Mouse (Mus musculus) B cell, adult 2 months (primary cell): ENCODE data around the gene Skor1.

Experiments
- DNase-seq, 2 experiments: peaks; one replicate each; pipeline ENCODE4 v3.0.0; 2022

Gene Skor1

DNA sequence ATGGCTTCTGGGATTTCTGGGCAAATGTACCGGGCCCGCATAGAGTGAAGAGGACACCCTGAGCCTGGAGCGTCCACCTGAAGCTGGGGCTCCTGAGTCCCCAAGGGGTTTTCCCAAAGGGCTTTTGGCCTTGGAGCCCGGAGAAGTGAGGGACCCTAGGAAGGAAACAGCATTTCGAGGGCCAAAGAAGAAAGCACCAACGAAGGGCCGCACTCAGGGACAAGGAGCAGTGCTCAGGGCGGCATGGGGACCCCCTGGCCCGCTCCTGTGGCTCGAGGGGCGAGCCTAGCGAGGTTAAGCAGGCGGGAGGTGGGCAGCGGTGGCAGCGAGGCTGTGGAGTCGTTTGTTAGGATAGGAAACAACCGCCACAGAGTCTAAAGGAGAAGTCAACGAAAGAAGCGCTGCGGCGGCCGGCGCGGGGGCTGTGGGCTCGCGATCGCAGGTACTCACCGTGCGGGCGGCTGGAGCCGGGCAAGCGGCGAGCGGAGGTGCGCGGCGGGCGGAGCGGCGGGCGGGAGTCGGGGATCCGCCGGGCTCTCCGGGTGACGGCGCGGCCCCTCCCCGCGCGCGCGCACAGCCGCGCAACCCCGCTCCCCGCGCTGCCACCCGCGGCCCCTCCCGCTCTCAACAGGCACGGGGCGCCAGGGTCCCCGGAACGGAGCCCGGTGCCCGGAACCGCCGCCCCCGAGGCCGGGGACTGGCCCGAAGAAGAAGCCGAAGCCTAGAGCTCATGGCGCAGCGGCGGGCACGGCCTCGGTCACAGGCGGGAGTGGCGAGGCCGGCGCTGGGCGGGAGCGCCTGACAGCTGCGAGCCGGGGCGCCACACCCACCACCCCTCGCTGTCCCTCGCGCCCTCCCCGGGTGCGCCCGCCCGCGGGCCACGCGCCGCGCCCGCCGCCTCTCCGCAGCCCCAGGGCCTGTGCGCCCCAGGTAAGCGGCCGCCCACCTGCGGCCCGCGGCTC is at the start of gene Skor1:
Skor1 (minus strand) TSS at position 552 of the 962 bp plus-strand sequence.
- no peak for DNase-seq

- DNase-seq, result no peak
Observed at GRCm38 (mm10) chr9:63197252-63197651, 48.5 kb upstream of the Skor1 start.

DNA sequence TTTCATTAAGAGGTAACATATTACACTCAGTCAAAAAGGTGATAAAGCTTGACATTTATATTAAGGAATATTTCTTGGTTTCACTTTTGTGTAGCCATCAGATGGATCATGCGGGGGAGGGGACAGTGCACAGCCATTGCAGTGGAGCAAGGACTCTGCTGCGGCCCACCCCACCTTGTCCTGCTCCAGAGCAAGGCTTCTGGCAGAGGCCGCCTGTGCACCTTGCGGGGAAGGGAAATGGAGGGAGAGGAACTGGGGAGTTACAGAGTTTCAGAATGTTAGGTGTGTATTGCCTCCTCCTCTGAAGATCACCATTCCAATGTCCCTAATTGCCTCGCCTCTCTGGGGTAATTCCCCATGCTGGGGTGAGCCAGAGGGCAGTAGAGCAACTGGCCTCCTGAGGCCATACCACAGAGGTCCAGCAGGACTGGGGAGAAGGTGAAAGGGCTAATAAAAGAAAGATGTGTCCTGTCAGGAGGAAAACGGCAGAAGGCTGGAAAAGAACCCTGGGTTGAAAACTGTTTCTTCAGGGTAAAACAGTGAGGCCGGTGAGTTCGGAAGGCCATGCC is 47.4 kb upstream of the Skor1 start:
- DNase-seq, result no peak

GRCm38 (mm10) chr9:63195523-63195922 is 46.8 kb upstream of the Skor1 start:
- no peak for DNase-seq

DNA sequence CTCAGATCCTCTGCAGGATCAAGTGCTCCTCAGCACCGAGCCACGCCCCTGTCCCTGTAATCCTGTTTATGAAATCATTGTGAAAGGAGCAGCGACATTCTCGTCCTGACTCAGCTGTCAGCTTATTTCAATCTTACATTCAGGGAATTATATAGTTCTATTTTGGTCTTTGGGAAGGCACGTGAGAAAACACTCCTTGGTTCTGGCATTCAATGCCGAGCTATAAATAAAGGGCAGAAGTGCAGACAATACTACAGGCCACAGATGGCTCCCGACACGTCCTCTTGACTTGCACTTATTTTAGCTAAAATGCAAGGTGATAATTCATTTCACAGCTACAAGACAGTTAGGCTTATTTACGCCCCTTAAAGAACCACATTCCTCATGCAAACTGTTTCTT is 46.0 kb upstream of the Skor1 start:
- DNase-seq, result no peak

- peak in 1 of 2 experiments; percentile 2 for DNase-seq
Observed at GRCm38 (mm10) chr9:63192809-63193208, 44.0 kb upstream of the Skor1 start.

DNA sequence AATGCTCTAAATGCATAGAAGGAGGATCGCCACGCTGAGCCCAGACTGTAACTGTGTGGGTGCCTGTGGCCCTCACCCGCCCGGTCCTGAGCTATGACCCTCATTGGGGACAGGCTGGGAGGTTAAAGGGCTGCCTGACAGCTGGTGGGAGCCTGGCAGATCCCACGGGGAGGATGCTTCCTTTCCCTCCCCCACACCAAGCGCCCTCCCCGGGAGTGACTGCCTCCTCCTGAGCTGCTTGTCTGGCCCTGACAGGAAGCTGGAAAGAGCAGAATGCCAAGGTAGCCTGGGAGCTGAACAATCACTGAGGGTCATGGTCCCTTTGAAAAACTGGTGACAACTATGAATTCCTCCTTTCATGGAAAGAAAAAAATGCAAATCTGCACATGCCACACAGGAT is 38.5 kb upstream of the Skor1 start:
- no peak for DNase-seq

DNA sequence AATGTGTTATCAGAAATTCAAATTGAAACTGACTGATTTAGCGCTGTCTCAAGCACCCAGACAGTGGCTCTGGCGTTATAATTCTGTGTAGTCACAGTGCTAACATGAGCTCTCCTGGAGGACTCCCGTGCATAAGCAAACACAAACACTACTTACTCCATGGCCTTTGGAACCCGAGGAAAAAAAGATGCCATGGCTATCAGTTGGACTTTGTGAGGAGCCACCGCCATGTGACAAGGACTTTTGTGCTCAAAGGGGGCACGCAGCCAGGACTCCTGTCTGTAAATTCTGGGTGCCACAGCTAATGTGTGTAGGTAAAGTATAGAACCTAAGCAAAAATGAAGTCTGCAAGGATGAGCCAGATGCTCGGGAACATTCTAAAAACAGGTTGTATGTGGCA is 36.5 kb upstream of the Skor1 start:
- DNase-seq, result no peak

DNA sequence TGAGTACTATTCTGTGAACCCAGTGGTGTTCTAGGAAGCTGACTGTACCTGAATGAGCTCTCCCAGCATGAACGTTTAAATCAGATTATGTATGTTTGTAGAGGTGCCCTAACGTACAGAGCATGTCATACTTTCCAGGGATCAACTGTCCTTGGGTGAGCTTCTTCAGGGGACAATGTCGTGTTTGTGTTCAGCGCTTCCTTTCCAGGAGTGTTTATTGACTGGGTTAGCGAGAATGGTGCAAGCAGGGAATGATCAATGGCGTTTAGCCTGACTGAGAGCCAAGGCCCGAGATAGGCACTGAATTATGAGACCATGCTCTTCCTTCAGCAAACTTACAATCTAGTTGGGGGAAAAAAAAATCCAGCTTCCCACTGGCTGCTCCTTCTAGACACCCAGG is 35.1 kb upstream of the Skor1 start:
- DNase-seq, result no peak

DNA sequence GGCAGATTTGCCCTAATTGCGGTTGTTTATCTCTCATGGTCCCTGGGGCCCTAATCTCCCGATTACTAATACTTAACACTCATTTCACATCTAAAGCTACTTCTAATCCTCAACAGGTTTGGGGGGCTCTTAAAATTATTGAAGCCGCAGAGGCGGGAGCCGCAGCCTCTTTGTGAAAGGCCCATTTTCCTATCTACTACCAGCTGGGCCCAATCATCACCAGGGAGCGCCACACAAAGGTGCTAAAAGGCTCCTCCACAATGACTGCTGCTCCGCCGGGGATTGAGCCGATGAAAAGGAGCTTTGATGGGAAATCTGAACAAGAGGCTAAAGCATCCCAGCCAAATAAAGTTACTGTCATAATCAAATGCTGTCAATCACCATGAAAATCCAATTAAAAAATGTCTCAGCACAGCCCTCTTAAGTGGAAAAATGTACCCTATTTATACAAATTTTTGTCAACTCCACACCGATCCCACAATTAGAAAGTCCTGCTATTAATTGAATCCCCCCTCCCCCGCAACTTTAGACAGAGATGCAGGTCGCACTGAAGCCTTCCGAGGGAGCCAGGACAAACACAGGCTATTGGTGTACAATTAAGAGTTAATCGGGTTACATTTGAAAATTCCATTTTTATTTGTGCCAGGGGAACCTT is 33.7 kb upstream of the Skor1 start:
- DNase-seq, result no peak

- DNase-seq, result no peak
Observed at GRCm38 (mm10) chr9:63181337-63182178, 32.8 kb upstream of the Skor1 start.

DNA sequence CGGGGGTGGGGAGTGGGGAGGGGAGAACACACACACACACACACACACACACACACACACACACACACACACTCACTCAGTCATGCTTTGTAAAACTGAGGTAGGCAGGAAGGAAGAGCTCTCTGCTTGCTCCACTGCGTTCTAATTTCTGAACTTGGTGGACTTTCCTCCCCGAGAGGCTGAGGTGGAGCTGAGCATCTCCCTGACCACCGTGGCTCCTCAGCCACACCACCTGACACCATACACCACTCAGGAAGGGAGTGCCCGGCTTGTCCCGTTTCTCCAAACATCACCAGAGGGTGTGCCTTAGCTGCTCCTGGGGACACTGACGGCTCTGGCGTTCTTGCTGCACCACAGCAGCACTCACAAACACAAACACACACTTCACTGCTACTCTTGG is 29.5 kb upstream of the Skor1 start:
- DNase-seq, result no peak

DNA sequence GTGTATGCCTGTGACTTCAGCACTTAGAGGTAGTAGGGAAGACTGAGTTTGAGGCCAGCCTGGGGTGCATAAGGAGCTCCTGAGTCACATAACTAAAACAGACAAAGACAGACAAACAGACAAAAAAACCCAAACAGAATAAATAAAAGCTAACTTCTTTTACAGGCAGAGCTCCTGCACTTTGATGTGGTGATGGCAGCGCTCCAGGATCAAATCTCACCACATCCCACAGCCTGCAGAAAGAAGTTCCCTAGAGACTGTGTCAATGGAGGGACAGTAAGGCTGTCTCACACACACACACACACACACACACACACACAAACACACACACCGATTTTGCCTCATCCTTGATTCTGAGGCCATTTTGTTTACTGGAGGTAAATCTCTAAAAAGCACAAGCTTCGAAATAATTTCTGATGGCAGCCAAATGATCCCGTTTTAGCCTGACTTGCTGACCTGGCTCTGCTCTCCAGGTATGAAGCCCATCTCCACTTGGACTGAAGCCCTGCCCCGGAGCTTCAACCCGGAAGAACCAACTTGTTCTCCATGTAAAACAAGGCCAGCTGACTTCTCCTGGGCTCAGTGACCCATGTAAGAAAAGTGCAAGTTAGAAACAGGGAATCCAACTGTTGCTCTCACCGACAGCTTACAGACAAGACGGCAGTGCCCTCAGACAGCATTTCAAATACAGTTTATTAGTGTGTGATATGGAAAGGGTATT is 25.4 kb upstream of the Skor1 start:
- no peak for DNase-seq

GRCm38 (mm10) chr9:63171951-63172350 is 23.2 kb upstream of the Skor1 start:
- DNase-seq, result no peak

GRCm38 (mm10) chr9:63169127-63169526 is 20.4 kb upstream of the Skor1 start:
- no peak for DNase-seq

DNA sequence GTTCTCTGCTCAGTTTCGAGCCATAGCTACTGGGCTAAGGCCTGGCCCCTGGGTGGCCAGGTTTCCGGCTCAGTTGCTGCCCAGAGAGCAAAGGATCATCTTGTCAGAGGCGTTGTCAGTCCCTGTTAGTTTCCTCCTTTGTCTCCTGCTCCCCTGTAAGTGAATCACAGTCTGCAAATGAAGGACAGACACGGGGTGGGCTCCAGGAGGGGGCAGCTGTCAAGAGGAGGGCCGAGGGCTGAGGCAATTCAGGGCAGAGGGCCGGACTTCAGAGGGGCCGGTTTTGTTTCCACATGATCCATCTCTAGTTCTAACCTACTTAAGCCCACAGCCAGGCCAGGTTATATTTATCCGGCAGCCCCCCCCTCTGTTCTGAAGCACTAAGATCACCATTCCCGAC is 16.3 kb upstream of the Skor1 start:
- no peak for DNase-seq

- DNase-seq, result no peak
Observed at GRCm38 (mm10) chr9:63163756-63164155, 15.0 kb upstream of the Skor1 start.

GRCm38 (mm10) chr9:63151949-63152348 is 3.2 kb upstream of the Skor1 start:
- DNase-seq, result no peak

DNA sequence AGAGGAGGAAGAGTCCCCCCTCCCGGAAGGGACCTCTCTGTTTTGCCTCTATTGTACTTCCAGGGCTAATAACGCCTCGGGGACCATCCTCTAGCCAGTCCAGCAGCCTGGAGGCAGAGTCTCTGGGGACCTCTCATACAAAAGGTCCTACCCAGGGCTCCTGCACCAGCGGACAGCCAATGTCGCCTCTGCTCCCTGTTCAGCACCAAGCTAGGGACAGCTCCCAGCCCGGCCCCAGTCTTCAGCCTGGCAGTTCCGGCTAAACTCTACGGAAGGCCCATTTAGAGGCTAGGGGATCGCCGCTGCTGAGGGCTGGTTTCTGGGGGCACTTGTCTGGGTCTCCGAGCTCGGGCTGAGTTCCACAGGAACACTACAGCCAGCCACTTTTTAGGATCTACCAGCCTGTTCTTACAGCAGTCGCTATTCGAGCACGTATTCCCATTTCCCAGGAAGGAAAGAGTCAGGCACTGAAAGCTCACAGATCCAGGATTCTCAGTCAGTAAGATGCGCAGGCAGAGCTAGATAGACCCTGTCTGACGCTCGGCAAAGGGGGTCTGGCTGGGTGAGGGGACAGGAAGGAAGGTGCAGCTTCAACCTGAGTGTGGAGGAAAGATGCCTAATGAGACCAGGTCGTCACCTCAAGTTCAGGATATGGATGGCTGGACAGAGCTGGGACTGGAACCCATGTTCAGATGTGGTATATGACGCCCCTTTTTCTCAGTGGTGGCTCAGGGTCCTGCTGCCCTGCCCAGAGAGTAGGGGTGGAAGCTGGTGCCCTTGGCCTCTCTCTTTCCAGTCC is 2.5 kb upstream of the Skor1 start:
- peak; percentile 58 to 61 for DNase-seq

DNA sequence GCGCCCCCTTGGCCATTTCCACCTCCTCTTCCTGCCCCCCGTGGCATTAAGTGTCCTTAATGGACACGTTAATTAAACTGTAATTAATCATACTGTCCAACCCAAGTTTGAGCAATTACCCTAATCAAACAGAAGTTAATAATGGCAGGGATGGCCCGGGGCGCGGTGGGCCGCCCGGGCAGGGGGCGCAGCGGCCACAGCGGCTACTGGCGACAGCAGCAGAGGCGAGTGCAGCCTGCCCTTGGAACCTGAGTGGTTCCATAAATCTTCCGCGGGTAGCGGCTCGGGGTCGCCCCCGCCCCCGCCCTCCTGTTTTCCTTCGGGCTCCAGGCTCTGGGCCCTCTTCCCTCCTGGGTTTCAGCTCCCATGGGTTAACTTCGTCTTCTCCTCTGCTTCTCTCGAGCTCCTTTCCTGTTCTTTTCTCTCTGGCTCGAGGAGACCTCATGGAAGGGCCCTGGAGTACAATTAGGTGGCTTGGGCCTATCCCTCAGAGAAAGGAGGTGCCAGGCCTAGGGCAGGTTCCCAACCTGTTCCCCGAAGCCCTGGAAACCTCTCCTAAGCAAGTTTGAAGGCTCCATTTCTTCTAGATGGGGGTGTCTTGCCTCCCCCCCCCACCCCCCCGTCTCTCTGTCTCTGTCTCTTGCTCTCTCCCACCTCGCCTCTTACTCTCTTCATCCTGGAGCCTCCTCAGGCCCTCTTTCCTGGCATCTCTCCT is 1.5 kb upstream of the Skor1 start:
- no peak for DNase-seq

DNA sequence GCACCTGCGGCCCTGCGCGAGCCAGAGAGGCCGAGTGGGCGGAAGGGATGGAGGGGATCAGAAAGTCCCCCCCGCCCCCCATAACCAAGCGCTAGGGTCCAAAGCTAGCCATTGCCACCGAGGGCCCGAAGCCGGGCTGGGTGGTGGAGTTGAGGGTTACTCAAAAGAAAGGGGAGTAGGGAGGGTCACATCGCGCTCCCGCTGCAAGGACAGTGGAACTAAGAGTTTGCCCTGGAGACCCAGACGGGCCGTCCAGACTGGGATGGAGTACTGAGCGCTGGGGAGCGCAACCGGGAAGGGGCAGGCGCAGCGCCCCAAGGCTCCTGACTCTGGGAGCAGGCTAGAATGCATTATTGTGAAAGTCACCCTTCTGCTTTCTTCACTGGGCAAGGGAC is 608 bp upstream of the Skor1 start:
- no peak for DNase-seq
